Mouse (Mus musculus) MEL (cell line): ENCODE measurements at regions not wholly inside any gene's neighbourhood (a gene's known extent, or its start where the extent isn't known, plus 50 kb on each side); places are given as distances from the start of the nearest gene placed in this dataset.

Experiments used
- GATA1 ChIP-seq: IDR thresholded peaks from 2 replicates; pipeline ENCODE4 v1.6.1; 2011; ENCODE audit warnings: low read depth, low read length, improper control_type of control experiment
- MXI1 ChIP-seq: IDR thresholded peaks from 2 replicates; pipeline ENCODE4 v1.6.1; 2011; ENCODE audit warnings: mild to moderate bottlenecking, low read depth, low read length, improper control_type of control experiment
- POLR2A ChIP-seq, 2 experiments: IDR thresholded peaks; 2 replicates each; pipeline ENCODE4 v1.6.1; 2011 to 2012; ENCODE audit warnings: low read length in 2 of 2, mild to moderate bottlenecking in 2 of 2, control low read depth in 1 of 2, improper control_type of control experiment in 1 of 2, low read depth in 1 of 2, moderate library complexity in 1 of 2; ENCODE audit not compliant: control insufficient read depth in 1 of 2, insufficient read depth in 1 of 2, poor library complexity in 1 of 2
- TAL1 ChIP-seq: IDR thresholded peaks from 2 replicates; pipeline ENCODE4 v1.6.1; 2012; ENCODE audit warnings: mild to moderate bottlenecking, inconsistent platforms, low read length, moderate library complexity, mixed read lengths

GRCm38 (mm10) chr17:77874497-77874896 is 325.6 kb upstream of the Crim1 start:
- TF ChIP-seq POLR2A (IDR thresholded peaks at IDR 0.05; ENCODE audit: control insufficient read depth in 1 of 2, insufficient read depth in 1 of 2, low read depth in 1 of 2, low read length in 2 of 2, poor library complexity in 1 of 2) (no peak), GATA1 (no peak), MXI1 (no peak), TAL1 (no peak)
